Mouse (Mus musculus): ENCODE results near the gene Fam92b.

- no peak for TF ChIP-seq POLR2A (IDR thresholded peaks at IDR 0.05; ENCODE audit: borderline replicate concordance, low read depth, low read length)
- no peak for TF ChIP-seq CTCF (IDR thresholded peaks at IDR 0.05; ENCODE audit: low read depth, low read length)
These were observed 46.1 kb downstream of the Fam92b start for GRCm38 (mm10) chr8:120131158-120131557.
